Mouse (Mus musculus) CD4-positive, CD25-positive, alpha-beta regulatory T cell, adult 2 months (primary cell): ENCODE results near the gene Sap30bp.
A peak's percentile ranks its signal among the peaks of the same experiment; 100 is the strongest.

Source experiments
- DNase-seq: peaks from one replicate; pipeline ENCODE4 v3.0.0-alpha.2; 2012; ENCODE audit warnings: low read depth, low spot score

Sap30bp gene

GRCm38 (mm10) chr11:115904956-115905790 lies 27.9 kb upstream of the Sap30bp start:
- DNase-seq = no peak

- no peak for DNase-seq
These were observed 27.0 kb upstream of the Sap30bp start for GRCm38 (mm10) chr11:115906116-115906515.

DNA sequence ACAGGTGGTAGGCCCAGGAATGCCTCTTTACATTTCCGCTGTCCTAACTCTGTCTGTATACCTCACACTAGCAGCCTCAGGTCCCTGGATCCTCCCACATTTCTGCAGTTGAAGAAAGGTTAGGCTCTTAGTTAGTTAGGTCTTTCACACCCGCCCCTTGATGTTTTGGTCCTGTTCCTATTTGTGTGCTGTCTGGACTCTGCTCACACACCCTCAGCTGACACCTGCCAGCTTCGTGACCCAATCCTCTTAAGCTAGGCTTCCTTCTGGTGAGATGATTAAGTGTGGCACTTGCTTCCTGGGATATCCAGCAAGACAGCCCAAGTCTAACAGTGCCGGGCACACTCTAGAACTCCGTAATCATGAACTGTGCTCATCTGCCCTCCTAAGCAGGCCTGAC lies 26.6 kb upstream of the Sap30bp start:
- DNase-seq = no peak

GRCm38 (mm10) chr11:115911134-115911561 lies 21.9 kb upstream of the Sap30bp start:
- no peak for DNase-seq

GRCm38 (mm10) chr11:115911632-115912376 lies 21.3 kb upstream of the Sap30bp start, which contains the start of gene Smim6:
Gene Smim6, plus strand, starts transcription at chr11:115912017.
- no peak for DNase-seq

DNA sequence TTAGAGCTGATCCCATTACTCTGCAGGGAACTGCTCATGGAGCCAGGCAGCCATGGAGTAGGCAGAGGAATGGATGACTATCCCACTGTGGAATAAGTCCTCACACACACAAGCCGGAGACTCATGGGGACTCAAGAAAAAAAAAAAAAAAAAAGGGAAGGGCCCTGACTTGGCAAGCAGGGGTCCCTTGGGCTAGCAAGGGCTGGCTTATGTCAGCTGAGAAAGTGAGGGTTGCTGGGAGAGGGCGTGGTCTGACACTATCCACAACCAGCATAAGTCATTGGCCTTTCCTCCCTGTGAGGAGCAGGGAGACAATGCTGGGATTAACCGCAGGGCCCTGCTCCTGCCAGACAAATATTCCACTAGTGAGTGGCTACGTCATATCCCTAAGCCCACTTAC lies 16.5 kb upstream of the Sap30bp start:
- no peak for DNase-seq

DNA sequence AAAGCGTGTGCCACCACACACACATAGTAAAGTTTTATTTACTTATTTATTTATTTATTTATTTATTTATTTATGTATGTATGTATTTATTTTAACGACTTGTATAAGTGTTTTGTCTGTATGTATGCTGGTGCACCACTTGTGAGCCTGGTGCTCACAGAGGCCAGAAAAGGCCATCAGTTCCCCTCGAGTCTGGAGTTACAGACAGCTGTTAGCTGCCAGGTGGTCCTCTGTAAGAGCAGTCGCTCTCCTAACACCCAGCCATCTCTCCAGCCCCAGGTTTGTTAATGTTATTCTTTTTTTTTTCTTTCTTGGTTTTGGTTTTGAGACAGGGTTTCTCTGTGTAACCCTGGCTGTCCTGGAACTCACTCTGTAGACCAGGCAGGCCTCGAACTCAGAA lies 14.4 kb upstream of the Sap30bp start:
- no peak for DNase-seq

DNA sequence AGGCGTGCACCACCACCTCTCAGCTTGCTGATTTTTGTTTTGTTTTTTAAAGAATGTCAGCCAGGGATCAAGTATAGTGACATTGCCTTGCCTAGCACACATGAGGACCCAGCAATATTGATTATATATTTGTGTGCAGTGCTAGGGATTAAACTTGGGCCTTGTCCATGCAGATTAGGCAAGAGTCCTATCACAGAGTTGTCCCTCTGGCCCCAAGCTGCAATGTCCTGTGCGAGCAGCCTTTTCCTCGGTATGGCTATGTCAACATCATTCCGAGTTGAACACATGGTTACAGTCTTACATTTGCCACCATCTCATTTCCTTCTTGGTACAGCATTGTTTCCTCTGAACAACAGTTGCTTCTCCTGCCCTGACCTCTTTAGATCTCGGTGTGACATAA lies 14.0 kb upstream of the Sap30bp start:
- no peak for DNase-seq

DNA sequence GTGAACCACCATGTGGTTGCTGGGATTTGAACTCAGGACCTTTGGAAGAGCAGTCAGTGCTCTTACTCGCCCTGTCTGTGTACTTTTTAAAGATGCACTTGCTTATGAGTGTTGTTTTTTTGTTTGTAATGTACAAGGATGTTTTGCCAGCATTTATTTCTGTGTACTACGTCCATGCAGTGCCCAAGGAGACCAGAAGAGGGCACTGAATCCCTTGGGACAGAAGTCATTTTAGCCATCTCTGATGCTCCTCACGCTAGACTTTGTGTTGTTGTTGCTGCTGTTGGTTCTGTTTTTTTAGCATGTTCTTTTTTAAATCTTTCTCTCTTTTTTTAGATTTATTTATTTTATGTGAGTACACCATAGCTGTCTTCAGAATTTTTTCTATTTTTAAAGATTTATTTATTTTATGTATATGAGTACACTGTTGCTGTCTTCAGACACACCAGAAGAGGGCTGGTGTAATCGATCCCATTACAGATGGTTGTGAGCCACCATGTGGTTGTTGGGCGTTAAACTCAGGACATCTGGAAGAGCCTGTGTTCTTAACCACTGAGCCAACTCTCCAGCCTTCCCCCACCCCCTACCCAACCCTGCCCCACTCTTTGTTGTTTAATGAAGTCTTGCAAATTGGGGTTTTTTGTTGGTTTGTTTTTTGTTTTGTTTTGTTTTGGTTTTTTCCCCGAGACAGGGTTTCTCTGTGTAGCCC lies 12.8 kb upstream of the Sap30bp start:
- DNase-seq = peak; percentile 72

DNA sequence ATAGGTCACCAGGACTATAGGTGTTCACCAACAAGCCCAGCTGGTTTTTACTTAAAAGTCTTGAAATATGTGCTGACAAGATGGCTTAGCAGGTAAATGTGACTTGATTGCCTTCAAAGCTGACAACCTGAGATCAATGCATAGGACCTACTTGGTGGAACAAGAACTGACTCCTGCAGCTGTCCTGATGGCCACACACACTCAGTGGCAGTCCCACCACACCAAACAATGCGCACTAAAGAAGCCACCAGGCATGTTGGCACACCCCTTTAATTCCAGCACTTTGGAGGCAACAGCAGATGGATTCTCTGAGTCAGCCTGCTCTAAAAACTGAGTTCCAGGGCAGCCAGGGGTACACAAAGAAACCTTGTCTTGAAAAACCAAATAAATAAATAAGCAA lies 11.1 kb upstream of the Sap30bp start:
- no peak for DNase-seq

DNA sequence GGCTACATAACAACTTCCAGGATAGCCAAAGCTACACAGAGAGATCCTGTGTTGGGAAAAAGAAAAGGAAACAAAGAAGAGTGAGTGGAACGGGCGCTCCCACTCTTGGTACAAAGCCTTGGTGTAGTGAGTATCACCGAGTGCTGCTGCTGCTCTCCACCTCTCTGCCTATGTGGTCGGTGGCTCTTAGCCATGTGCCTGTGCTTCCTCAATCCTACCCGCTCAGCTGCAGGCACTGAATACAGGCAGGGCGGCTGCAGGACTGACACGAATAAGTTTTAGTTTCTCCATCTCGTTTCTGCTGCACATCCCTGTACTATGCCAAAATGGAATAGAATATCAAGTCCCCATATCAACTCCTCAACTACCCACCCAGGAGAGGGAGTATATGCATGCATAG lies 4.1 kb upstream of the Sap30bp start:
- no peak for DNase-seq

DNA sequence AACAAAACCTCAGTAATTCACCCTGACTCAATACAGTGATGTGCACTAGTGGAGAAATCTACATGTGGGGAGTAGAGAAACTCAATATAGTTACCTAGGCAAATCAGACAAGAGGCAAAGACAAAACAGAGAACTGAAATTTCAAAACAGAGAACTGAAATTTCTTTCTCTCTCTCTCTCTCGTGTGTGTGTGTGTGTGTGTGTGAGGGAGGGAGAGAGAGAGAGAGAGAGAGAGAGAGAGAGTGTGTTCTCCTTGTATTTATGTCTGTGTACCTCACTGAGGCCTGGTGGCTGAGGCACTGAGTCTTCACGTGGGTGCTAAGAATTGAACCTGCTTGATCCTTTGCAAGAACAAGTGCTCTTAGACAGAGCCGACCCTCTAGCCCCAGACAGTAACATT lies 3.3 kb upstream of the Sap30bp start:
- DNase-seq = no peak

- DNase-seq = no peak
These were observed 1.8 kb upstream of the Sap30bp start for GRCm38 (mm10) chr11:115931235-115931634.

GRCm38 (mm10) chr11:115933747-115934110 lies 647 bp downstream of the Sap30bp start:
- no peak for DNase-seq

DNA sequence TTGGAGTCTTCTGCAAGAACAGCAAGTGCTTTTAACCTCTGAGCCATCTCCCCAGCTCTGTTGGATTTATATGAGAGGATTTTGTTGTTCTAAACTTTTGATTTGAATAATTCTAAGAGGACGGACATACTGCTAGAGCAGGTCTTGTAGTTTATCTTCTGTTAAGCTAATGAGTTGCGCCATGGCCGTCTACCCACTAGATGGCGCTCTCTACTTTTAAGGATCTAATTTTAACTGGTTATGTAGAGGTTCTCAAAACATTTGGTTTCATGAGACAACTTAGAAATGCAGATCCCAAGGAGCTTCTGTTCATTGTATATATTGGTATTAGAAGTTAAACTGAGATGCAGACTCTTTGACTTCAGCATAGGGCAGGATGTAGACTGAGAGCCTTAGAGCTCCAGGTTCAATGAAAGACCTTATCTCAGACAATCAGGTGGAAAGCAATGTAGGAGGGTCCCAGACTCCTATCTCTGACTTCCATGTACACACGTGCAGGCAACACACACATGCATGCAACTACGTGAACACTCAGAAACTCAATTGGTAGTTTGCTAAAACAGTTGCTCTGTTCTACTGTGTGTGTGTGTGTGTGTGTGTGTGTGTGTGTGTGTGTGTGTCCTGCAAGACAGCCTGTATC lies 6.7 kb downstream of the Sap30bp start:
- DNase-seq = peak; percentile 81

- no peak for DNase-seq
These were observed 8.9 kb downstream of the Sap30bp start for GRCm38 (mm10) chr11:115941980-115942379.

DNA sequence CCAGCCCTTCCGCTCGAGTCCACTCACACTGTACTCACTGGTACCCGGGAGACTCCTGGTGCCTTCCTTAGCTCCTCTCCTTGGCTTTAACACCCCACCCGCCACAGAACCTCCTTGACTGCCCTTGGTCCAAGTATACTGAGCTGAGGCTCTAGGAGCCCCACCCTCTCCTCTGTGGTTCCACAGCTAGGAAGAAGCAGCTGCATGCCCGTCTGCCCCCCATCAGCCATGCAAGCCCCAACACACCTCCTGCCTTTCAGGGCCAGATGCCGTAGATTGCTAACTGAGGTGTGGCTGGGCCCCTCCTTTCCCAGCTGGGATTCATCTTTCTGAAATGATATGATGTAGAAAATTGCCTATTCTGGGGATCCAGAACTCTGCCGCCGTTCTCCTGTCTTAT lies 12.2 kb downstream of the Sap30bp start:
- no peak for DNase-seq

DNA sequence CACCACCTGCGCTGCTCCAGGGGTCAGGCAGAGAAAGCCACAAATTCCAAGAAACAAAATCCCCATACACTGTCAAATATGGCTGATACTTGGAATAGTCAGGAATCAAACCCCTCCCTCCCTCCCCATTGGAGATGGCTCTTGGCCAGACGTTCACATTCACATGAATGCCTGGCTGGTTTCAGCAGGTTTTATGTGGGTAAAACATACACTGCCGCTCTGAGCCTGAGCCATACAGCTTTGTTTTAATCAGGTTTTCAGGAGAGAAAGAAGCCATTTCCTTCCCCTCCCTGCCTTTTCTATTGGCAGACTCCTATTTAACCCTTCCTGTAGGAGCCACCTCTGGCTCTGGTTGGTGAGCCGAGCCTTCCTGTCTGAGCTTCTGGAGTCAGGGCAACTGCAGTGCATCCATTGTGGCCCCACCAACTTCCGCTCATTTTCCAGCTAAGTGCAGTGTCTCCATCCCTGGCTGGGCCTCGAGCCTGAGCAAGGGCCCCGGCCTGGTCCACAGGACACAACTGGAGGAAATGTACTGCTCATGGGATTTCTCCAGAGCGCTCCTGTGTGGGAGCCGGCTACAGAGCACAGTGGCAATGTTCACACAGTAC lies 13.2 kb downstream of the Sap30bp start:
- DNase-seq = no peak

DNA sequence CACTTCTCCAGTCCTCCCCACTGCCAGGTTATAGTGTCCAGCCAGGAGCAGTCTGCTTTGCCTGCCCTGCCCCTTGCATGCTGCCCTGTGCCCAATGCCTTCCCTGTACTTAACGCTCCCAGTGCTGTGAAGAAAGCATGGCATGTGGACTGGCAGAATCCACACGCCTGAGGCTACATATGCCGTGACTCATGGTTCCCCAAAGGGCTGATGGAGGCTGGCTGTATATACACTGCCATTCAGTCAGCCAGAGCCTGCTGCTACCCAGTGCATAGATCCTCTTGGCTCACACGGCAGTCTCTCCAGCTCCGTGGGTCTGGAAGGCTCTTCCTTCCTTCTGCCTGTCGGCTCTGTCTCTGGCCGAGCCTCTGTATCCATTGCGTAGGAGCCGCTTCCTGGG lies 15.2 kb downstream of the Sap30bp start:
- no peak for DNase-seq

DNA sequence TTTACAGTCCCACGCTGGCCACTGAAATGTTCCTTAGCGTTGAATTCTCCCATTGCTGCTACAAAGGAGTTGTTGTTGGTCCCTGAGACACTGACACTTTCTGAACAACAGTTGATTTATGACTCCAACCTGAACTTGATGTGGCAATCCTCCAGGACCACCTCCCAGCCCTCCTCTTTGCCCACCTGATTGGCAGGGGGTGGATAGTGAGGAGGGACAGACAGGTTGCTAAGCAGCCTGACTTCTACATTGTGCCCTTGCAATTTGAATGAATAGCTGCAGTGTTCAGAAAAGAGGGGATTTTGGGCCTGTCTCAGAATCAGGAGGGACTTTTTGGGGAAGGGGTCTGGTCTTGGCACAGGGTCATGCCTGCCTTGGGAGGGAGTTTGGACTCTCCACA lies 17.6 kb downstream of the Sap30bp start:
- no peak for DNase-seq

- no peak for DNase-seq
These were observed 21.6 kb downstream of the Sap30bp start for GRCm38 (mm10) chr11:115954712-115955111.
